Mouse (Mus musculus) liver, embryonic 12.5 days (tissue): ENCODE results near the gene 2310057M21Rik. TPM values are rescaled to one million over a fixed set of nuclear protein-coding genes. Genes with fewer than 3 reads are reported as not detected.

Source experiments
- ATAC-seq: fragments of 200-750 bp; cut with Nextera tagmentation; 2 replicates; pipeline ENCODE4 v1.8.0; 2017; ENCODE audit warnings: moderate number of reproducible peaks, mild to moderate bottlenecking, moderate library complexity
- H3K27ac ChIP-seq: fragments of 300-500 bp; sonication (generic); 2 replicates; pipeline ENCODE4 v1.5.1; 2016; ENCODE audit warnings: mild to moderate bottlenecking
- H3K27me3 ChIP-seq: fragments of 300-500 bp; sonication (generic); replicated peaks from 2 replicates; pipeline ENCODE4 v1.6.1; 2016; ENCODE audit warnings: mild to moderate bottlenecking, moderate library complexity
- H3K36me3 ChIP-seq: fragments of 300-500 bp; sonication (generic); 2 replicates; pipeline ENCODE4 v1.6.1; 2016; ENCODE audit warnings: mild to moderate bottlenecking, moderate library complexity
- H3K4me1 ChIP-seq: fragments of 300-500 bp; sonication (generic); 2 replicates; pipeline ENCODE4 v1.6.1; 2016
- H3K4me2 ChIP-seq: fragments of 300-500 bp; sonication (generic); 2 replicates; pipeline ENCODE4 v1.6.1; 2016; ENCODE audit warnings: mild to moderate bottlenecking, moderate library complexity
- H3K4me3 ChIP-seq: fragments of 300-500 bp; sonication (generic); 2 replicates; pipeline ENCODE4 v1.5.1; 2016; ENCODE audit warnings: mild to moderate bottlenecking, moderate library complexity
- H3K9ac ChIP-seq: fragments of 300-500 bp; sonication (generic); 2 replicates; pipeline ENCODE4 v1.6.1; 2016; ENCODE audit warnings: mild to moderate bottlenecking, moderate library complexity
- H3K9me3 ChIP-seq: fragments of 300-500 bp; sonication (generic); replicated peaks from 2 replicates; pipeline ENCODE4 v1.6.1; 2016; ENCODE audit warnings: mild to moderate bottlenecking, moderate library complexity
- WGBS: fragments of 180-500 bp; shearing (Covaris S2); methylation state at CpG from one replicate; pipeline ENCODE4 v1.1.7; 2016; ENCODE audit not compliant: insufficient replicate concordance; 5-methylcytosine and 5-hydroxymethylcytosine counted together
- polyA plus RNA-seq: library from polyadenylated mRNA; unstranded; fragments of >200 nt; fragmentation: Nextera tagmentation; extraction: Ambion mirVana; gene quantifications from 2 replicates; pipeline ENCODE4 v1.2.1, GENCODE M21; 2016

2310057M21Rik gene
- polyA plus RNA-seq, 1 experiment from 2014 or later: 15.7 TPM

GRCm38 (mm10) chr7:131364131-131364530, 1.6 kb upstream of the 2310057M21Rik start:
- Histone ChIP-seq H3K27me3 (peaks cover 10% of the 10 kb centered on the region; the same call in 1 of the 2 replicates), H3K4me3 (no peak overlapping the region), H3K4me2 (no peak overlapping the region), H3K27ac (0 out of 2 replicates have a peak overlapping the region, but pooled peaks have one; percentile 37), H3K9me3 (no peaks in the 10 kb centered on the region), H3K4me1 (peaks cover 20% of the 10 kb centered on the region), H3K36me3 (peaks cover 15% of the 10 kb centered on the region), H3K9ac (0 out of 2 replicates have a peak overlapping the region, but pooled peaks have one; percentile 22)
- WGBS: 88% methylated on average over 8 of the region's 8 CpGs
- ATAC-seq: no peak

- Histone ChIP-seq H3K9ac (peak overlapping the region; percentile 97), H3K4me1 (peaks cover 20% of the 10 kb centered on the region), H3K36me3 (peaks cover 34% of the 10 kb centered on the region), H3K27me3 (peaks cover 5% of the 10 kb centered on the region; the same call in 1 of the 2 replicates), H3K4me3 (peak overlapping the region; percentile 94), H3K27ac (peak overlapping the region; percentile 92), H3K9me3 (no peaks in the 10 kb centered on the region), H3K4me2 (peak overlapping the region; percentile 93)
- peak; percentile 69 for ATAC-seq
- under 1% methylated on average over 35 of the region's 35 CpGs for WGBS
Measured at GRCm38 (mm10) chr7:131362269-131362614, 317 bp downstream of the 2310057M21Rik start.

GRCm38 (mm10) chr7:131356105-131356504, 6.5 kb downstream of the 2310057M21Rik start:
- no peak overlapping the region for H3K27ac ChIP-seq
- H3K9me3 ChIP-seq: no peaks in the 10 kb centered on the region
- no peak overlapping the region for H3K4me3 ChIP-seq
- no peak overlapping the region for H3K9ac ChIP-seq
- peaks cover 81% of the 10 kb centered on the region for H3K36me3 ChIP-seq
- no peaks in the 10 kb centered on the region for H3K27me3 ChIP-seq
- H3K4me2 ChIP-seq: no peak overlapping the region
- ATAC-seq: no peak
- 88% methylated on average over 13 of the region's 13 CpGs for WGBS
- peaks cover 3% of the 10 kb centered on the region for H3K4me1 ChIP-seq

DNA sequence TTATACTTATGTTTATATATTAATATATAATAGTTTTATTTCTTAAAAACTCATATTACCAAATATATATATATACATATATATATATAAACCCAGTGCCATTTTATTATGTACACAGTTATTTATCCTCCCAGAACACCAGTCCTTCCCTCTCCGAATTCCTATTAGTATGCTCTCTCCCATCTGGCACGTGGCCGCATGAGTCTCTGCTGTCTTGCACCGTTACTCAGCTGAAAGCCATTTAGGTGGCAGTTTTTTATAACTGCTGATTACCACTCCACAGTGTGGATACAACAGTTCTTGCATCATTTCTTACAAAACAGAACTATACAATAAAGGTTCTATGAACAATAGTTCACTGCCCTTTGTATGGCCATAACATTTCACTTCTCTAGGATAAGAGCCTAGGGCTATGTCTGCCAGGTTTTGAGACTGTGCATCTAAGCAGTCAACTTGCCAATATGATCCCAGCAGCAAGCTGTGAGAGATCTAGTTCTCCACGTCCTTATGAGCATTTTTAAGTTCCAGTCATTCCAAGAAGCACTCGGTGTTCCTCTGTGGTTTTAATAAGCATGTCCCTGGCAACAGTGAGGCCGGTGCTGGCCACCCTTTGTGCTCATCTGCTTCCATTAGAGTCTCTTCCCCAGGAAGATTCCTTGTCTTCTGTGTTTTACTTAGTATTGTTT, 16.6 kb downstream of the 2310057M21Rik start:
- Histone ChIP-seq H3K36me3 (peaks cover 88% of the 10 kb centered on the region), H3K27ac (no peak overlapping the region), H3K4me3 (no peak overlapping the region), H3K9me3 (no peaks in the 10 kb centered on the region), H3K9ac (no peak overlapping the region), H3K4me1 (no peaks in the 10 kb centered on the region), H3K27me3 (no peaks in the 10 kb centered on the region), H3K4me2 (no peak overlapping the region)
- no peak for ATAC-seq
- 87% methylated on average over 7 of the region's 7 CpGs for WGBS

GRCm38 (mm10) chr7:131337502-131338068, 25.0 kb downstream of the 2310057M21Rik start:
- H3K9me3 ChIP-seq: no peaks in the 10 kb centered on the region
- no peaks in the 10 kb centered on the region for H3K27me3 ChIP-seq
- H3K4me1 ChIP-seq: no peaks in the 10 kb centered on the region
- H3K4me2 ChIP-seq: no peak overlapping the region
- H3K9ac ChIP-seq: no peak overlapping the region
- 72% methylated on average over 8 of the region's 8 CpGs for WGBS
- peaks cover 44% of the 10 kb centered on the region for H3K36me3 ChIP-seq
- H3K4me3 ChIP-seq: no peak overlapping the region
- no peak for ATAC-seq
- no peak overlapping the region for H3K27ac ChIP-seq

DNA sequence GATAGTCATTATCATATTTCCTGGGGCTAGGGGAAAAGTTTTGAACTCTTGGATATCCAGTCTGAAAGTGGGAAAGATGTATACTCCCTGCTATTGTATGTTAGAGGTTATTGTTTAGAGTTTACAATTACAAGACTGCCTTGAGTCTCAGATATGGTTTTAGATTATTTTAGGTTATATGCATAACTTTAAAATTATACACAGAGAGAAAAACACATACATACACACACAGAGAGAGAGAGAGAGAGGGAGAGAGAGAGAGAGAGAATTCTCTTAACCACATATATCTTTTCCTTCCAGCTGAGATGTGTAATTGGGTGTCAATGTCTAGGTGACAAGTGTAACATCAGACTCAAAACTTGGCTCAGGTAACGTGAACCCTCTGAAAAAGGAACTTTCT, 29.0 kb downstream of the 2310057M21Rik start, which contains the start of gene Fam24a:
Gene Fam24a (plus strand): TSS at position 301 of the 400 bp plus-strand sequence.
- H3K4me2 ChIP-seq: no peak within 1 kb of the TSS
- no peaks in the 10 kb centered on the region for H3K27me3 ChIP-seq
- no peak for ATAC-seq
- no peak within 1 kb of the TSS for H3K4me3 ChIP-seq
- H3K9ac ChIP-seq: no peak within 1 kb of the TSS
- H3K4me1 ChIP-seq: no peaks in the 10 kb centered on the region
- no peak within 1 kb of the TSS for H3K27ac ChIP-seq
- peaks cover 7% of the 10 kb centered on the region for H3K36me3 ChIP-seq
- WGBS: 49% methylated on average over 1 of the region's 1 CpGs
- no peaks in the 10 kb centered on the region for H3K9me3 ChIP-seq

- no peak for ATAC-seq
- Histone ChIP-seq H3K4me2 (no peak overlapping the region), H3K9me3 (no peaks in the 10 kb centered on the region), H3K9ac (no peak overlapping the region), H3K4me1 (no peaks in the 10 kb centered on the region), H3K4me3 (no peak overlapping the region), H3K36me3 (no peaks in the 10 kb centered on the region), H3K27ac (no peak overlapping the region), H3K27me3 (no peaks in the 10 kb centered on the region)
- 46% methylated on average over 2 of the region's 2 CpGs for WGBS
Measured at GRCm38 (mm10) chr7:131331688-131332087, 30.9 kb downstream of the 2310057M21Rik start.

GRCm38 (mm10) chr7:131329416-131329815, 33.1 kb downstream of the 2310057M21Rik start, which contains the start of gene Fam24b:
Gene Fam24b (minus strand): TSS chr7:131329516.
- Histone ChIP-seq H3K4me3 (no peak within 1 kb of the TSS), H3K9me3 (no peaks in the 10 kb centered on the region), H3K27me3 (no peaks in the 10 kb centered on the region), H3K4me1 (no peaks in the 10 kb centered on the region), H3K36me3 (no peaks in the 10 kb centered on the region), H3K4me2 (no peak within 1 kb of the TSS), H3K27ac (no peak within 1 kb of the TSS), H3K9ac (no peak within 1 kb of the TSS)
- 71% methylated on average over 5 of the region's 5 CpGs for WGBS
- no peak for ATAC-seq

DNA sequence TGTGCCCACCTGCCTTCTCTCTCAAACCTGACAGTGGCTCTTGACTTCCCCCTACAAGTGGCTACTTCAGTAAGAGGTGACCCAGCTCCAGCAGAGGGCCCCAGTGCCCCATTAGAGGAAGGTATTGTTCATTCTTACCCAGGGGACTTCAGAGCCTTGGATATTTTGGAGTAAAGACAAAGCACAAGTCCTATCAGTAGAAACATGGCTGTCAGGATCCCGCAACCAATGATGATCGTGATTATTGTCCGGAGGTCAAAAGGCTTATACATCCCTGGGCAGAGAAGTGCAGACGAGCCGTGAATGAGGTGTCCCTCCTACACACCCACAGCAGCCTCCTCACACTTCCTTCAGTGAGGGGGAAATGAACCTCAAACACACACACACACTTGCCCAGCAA, 35.5 kb downstream of the 2310057M21Rik start:
- no peak for ATAC-seq
- WGBS: 70% methylated on average over 5 of the region's 5 CpGs
- no peak overlapping the region for H3K4me2 ChIP-seq

DNA sequence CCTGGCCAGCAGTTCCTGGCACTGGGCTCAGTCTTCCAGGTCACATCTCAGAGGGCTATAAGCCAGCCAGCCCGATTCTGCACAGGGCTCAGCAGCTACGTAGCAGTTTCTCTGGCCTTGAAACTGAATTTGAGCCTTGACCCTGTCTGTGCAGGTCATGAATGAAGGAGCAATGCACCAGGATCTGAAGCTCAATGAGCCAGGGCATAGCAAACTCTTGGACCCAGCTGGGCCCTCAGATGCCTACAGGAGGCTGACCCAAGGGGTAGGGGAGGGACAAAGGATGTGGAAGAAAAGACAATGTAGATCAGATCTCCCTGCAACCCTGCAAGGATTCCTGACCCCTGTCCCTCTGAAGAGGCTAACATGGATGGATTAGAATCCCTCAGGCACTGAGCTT, 40.4 kb downstream of the 2310057M21Rik start, which contains the start of gene Cuzd1:
Gene Cuzd1 (minus strand): TSS at position 101 of the 400 bp plus-strand sequence.
- H3K9ac ChIP-seq: no peak within 1 kb of the TSS
- H3K27ac ChIP-seq: no peak within 1 kb of the TSS
- no peak within 1 kb of the TSS for H3K4me2 ChIP-seq
- H3K9me3 ChIP-seq: no peaks in the 10 kb centered on the region
- H3K4me3 ChIP-seq: no peak within 1 kb of the TSS
- no peaks in the 10 kb centered on the region for H3K4me1 ChIP-seq
- 80% methylated on average over 2 of the region's 2 CpGs for WGBS
- no peaks in the 10 kb centered on the region for H3K27me3 ChIP-seq
- no peak for ATAC-seq
- no peaks in the 10 kb centered on the region for H3K36me3 ChIP-seq

More for the DNA sequence above, 35.5 kb downstream of the 2310057M21Rik start:
- Histone ChIP-seq H3K27me3 (no peaks in the 10 kb centered on the region), H3K9ac (no peak overlapping the region), H3K27ac (no peak overlapping the region), H3K4me1 (no peaks in the 10 kb centered on the region), H3K9me3 (no peaks in the 10 kb centered on the region), H3K4me3 (no peak overlapping the region), H3K36me3 (no peaks in the 10 kb centered on the region)

GRCm38 (mm10) chr7:131318340-131318739, 44.2 kb downstream of the 2310057M21Rik start:
- ATAC-seq: no peak
- no peaks in the 10 kb centered on the region for H3K27me3 ChIP-seq
- no peaks in the 10 kb centered on the region for H3K9me3 ChIP-seq
- H3K4me3 ChIP-seq: no peak overlapping the region
- WGBS: 70% methylated on average over 5 of the region's 7 CpGs
- H3K4me1 ChIP-seq: no peaks in the 10 kb centered on the region
- no peak overlapping the region for H3K9ac ChIP-seq
- no peak overlapping the region for H3K27ac ChIP-seq
- H3K4me2 ChIP-seq: no peak overlapping the region
- H3K36me3 ChIP-seq: no peaks in the 10 kb centered on the region

DNA sequence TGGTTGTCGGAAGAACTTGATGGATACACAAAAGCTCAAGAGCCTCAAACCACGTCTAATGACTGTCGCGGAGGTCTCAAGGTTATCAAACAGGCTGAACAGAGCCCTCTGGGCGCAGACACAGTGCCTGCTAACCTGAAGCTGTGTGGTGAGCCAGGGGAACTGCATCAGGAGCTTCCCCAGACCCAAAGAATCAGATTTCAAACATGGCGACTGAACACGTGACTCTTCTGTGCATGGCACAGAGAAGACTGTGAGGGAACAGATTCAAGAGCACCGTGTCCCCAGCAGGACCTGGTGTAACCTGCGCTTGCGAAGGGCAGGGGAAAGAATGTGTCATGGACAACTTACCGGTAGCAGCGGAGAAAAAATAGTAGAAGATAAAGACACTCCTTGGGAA, 45.0 kb downstream of the 2310057M21Rik start:
- Histone ChIP-seq H3K4me2 (no peak overlapping the region), H3K9ac (no peak overlapping the region), H3K9me3 (no peaks in the 10 kb centered on the region), H3K4me3 (no peak overlapping the region), H3K27ac (no peak overlapping the region), H3K4me1 (no peaks in the 10 kb centered on the region), H3K36me3 (no peaks in the 10 kb centered on the region), H3K27me3 (no peaks in the 10 kb centered on the region)
- no peak for ATAC-seq
- WGBS: 51% methylated on average over 12 of the region's 12 CpGs
